Mouse (Mus musculus) heart, adult 2 months (tissue): ENCODE results near the gene Hapln3. TPM values are rescaled to one million over a fixed set of nuclear protein-coding genes. Genes with fewer than 3 reads are reported as not detected.

Experiments
- DNase-seq, 2 experiments: peaks; one replicate each; pipeline ENCODE4 v3.0.0; 2021
- H3K27ac ChIP-seq: fragments of 200-600 bp; 2 replicates; pipeline ENCODE4 v1.8.1; 2022
- H3K27me3 ChIP-seq: fragments of 200-500 bp; 2 replicates; pipeline ENCODE4 v1.6.1; 2012; ENCODE audit warnings: mild to moderate bottlenecking, low read length, inconsistent platforms, mixed read lengths; ENCODE audit not compliant: control insufficient read depth, insufficient read depth
- H3K36me3 ChIP-seq: fragments of 200-500 bp; 2 replicates; pipeline ENCODE4 v1.6.1; 2012; ENCODE audit warnings: low read length, inconsistent platforms; ENCODE audit not compliant: control insufficient read depth, insufficient read depth
- H3K4me1 ChIP-seq: fragments of 200-500 bp; 2 replicates; pipeline ENCODE4 v1.6.1; 2011; ENCODE audit warnings: low read length; ENCODE audit not compliant: control insufficient read depth, insufficient read depth
- H3K4me3 ChIP-seq: fragments of 200-600 bp; 2 replicates; pipeline ENCODE4 v1.8.1; 2022
- H3K79me2 ChIP-seq: fragments of 200-500 bp; replicated peaks from 2 replicates; pipeline ENCODE4 v1.6.1; 2012; ENCODE audit warnings: mild to moderate bottlenecking, inconsistent platforms, low read length, moderate library complexity, mixed read lengths; ENCODE audit not compliant: control insufficient read depth, insufficient read depth
- H3K9ac ChIP-seq: fragments of 200-500 bp; 2 replicates; pipeline ENCODE4 v1.6.1; 2012; ENCODE audit warnings: low read depth, mild to moderate bottlenecking, control low read depth, inconsistent platforms, low read length, mixed read lengths
- CTCF ChIP-seq: fragments of 200-600 bp; IDR thresholded peaks from 2 replicates; pipeline ENCODE4 v1.8.1; 2022; ENCODE audit warnings: antibody characterized with exemption, mild to moderate bottlenecking, moderate library complexity
- EP300 ChIP-seq: fragments of 200-500 bp; IDR thresholded peaks from 2 replicates; pipeline ENCODE4 v1.6.1; 2011; ENCODE audit warnings: low read depth, low read length, control low read depth; ENCODE audit not compliant: insufficient read depth
- POLR2A ChIP-seq: fragments of 200-500 bp; IDR thresholded peaks from 2 replicates; pipeline ENCODE4 v1.6.1; 2011; ENCODE audit warnings: mild to moderate bottlenecking, low read depth, low read length, control low read depth; ENCODE audit not compliant: insufficient read depth
- WGBS: fragments of 180-500 bp; shearing (Covaris S2); methylation state at CpG from one replicate; pipeline ENCODE4 v1.1.7; 2018; 5-methylcytosine and 5-hydroxymethylcytosine counted together
- intact Hi-C: fragments of 180-260 bp; cut with DNase I; formaldehyde crosslinking; loops from one replicate; pipeline ENCODE4 v1.15.1; 2025
- polyA plus RNA-seq: library from polyadenylated mRNA; depleted of rRNA; stranded (reverse); fragments of >200 nt; gene quantifications from 2 replicates; pipeline ENCODE4 v1.2.3, GENCODE M21; 2012
- total RNA-seq, 2 experiments: library from RNA; stranded (reverse); gene quantifications; 2 replicates each; pipeline ENCODE4 v1.2.3; 2021

Hapln3 gene
- total and polyA plus RNA-seq, 3 experiments: 0.14 to 0.57 (median 0.18) TPM

- intact Hi-C loops: loop anchor here (5.0 kb wide), 1 partner anchor 319 kb away; the partner anchor contains the start of gene Polg
- peaks cover 6% of the 10 kb centered on the region for H3K4me1 ChIP-seq
- TF ChIP-seq EP300: peak; percentile 28; the same call in 1 of the 2 replicates
- peak; percentile 98 for TF ChIP-seq POLR2A
- 0 out of 2 replicates have a peak, but pooled peaks have one; percentile 9 for TF ChIP-seq CTCF
- H3K79me2 ChIP-seq: peaks cover 2% of the 10 kb centered on the region; the same call in 1 of the 2 replicates
- peak within 1 kb of the TSS; percentile 96 for H3K27ac ChIP-seq
- peak within 1 kb of the TSS; percentile 85 for H3K9ac ChIP-seq
- WGBS: under 1% methylated on average over 39 of the region's 39 CpGs
- H3K4me3 ChIP-seq: peak within 1 kb of the TSS; percentile 69
- H3K27me3 ChIP-seq: no peaks in the 10 kb centered on the region
- no peaks in the 10 kb centered on the region for H3K36me3 ChIP-seq
- peak; percentile 96 to 98 for DNase-seq
Observed at GRCm38 (mm10) chr7:79148711-79149266, 18.0 kb upstream of the Hapln3 start, which contains the start of gene Mfge8. Gene Mfge8, minus strand, starts transcription at chr7:79149060.

- H3K4me1 ChIP-seq: peaks cover 6% of the 10 kb centered on the region
- 2% methylated on average over 20 of the region's 20 CpGs for WGBS
- no peak for TF ChIP-seq CTCF
- TF ChIP-seq POLR2A: no peak
- TF ChIP-seq EP300: no peak
- H3K36me3 ChIP-seq: no peaks in the 10 kb centered on the region
- DNase-seq: peak in 1 of 2 experiments; percentile 50
- intact Hi-C loops: loop anchor here (5.0 kb wide), 1 partner anchor 319 kb away; the partner anchor contains the start of gene Polg
- H3K27me3 ChIP-seq: no peaks in the 10 kb centered on the region
- peak overlapping the region; percentile 96 for H3K27ac ChIP-seq
- H3K79me2 ChIP-seq: peaks cover 2% of the 10 kb centered on the region; the same call in 1 of the 2 replicates
- peak overlapping the region; percentile 69 for H3K4me3 ChIP-seq
- H3K9ac ChIP-seq: peak overlapping the region; percentile 85
Observed at GRCm38 (mm10) chr7:79147931-79148653, 17.3 kb upstream of the Hapln3 start.

GRCm38 (mm10) chr7:79147011-79147837, 16.4 kb upstream of the Hapln3 start:
- TF ChIP-seq POLR2A (peak; percentile 18; the same call in 1 of the 2 replicates), CTCF (no peak)
- H3K36me3 ChIP-seq: no peaks in the 10 kb centered on the region
- H3K9ac ChIP-seq: peak overlapping the region; percentile 85
- H3K27me3 ChIP-seq: no peaks in the 10 kb centered on the region
- 40% methylated on average over 12 of the region's 12 CpGs for WGBS
- peak overlapping the region; percentile 69 for H3K4me3 ChIP-seq
- H3K4me1 ChIP-seq: peaks cover 6% of the 10 kb centered on the region
- peak; percentile 57 to 60 for DNase-seq
- H3K79me2 ChIP-seq: peaks cover 2% of the 10 kb centered on the region; the same call in 1 of the 2 replicates
- intact Hi-C loops: loop anchor here (5.0 kb wide), 1 partner anchor 320 kb away; the partner anchor contains the start of gene Polg
- H3K27ac ChIP-seq: peak overlapping the region; percentile 96

- TF ChIP-seq EP300 (peak; percentile 88), POLR2A (no peak)
- no peaks in the 10 kb centered on the region for H3K79me2 ChIP-seq
- H3K9ac ChIP-seq: no peak overlapping the region
- DNase-seq: peak; percentile 74 to 85
- WGBS: 38% methylated on average over 8 of the region's 8 CpGs
- H3K27ac ChIP-seq: no peak overlapping the region
- H3K36me3 ChIP-seq: peaks cover 5% of the 10 kb centered on the region; the same call in 1 of the 2 replicates
- intact Hi-C loops: loop anchor here (1.0 to 5.0 kb wide), 3 partner anchors 41 to 206 kb away; no protein-coding TSS in a partner anchor
- no peak overlapping the region for H3K4me3 ChIP-seq
- H3K27me3 ChIP-seq: no peaks in the 10 kb centered on the region
- H3K4me1 ChIP-seq: peaks cover 2% of the 10 kb centered on the region; the same call in 1 of the 2 replicates
Observed at GRCm38 (mm10) chr7:79140897-79141296, 10.1 kb upstream of the Hapln3 start.

GRCm38 (mm10) chr7:79139891-79140591, 9.2 kb upstream of the Hapln3 start:
- WGBS: 52% methylated on average over 4 of the region's 4 CpGs
- Histone ChIP-seq H3K4me3 (no peak overlapping the region), H3K27ac (no peak overlapping the region), H3K27me3 (no peaks in the 10 kb centered on the region), H3K9ac (no peak overlapping the region), H3K79me2 (no peaks in the 10 kb centered on the region), H3K36me3 (peaks cover 5% of the 10 kb centered on the region; the same call in 1 of the 2 replicates), H3K4me1 (peaks cover 2% of the 10 kb centered on the region; the same call in 1 of the 2 replicates)
- no peak for DNase-seq
- intact Hi-C loops: loop anchor here (5.0 kb wide), 2 partner anchors 42 to 207 kb away; no protein-coding TSS in a partner anchor
- TF ChIP-seq POLR2A (no peak), CTCF (no peak), EP300 (no peak)
